Mouse (Mus musculus) Patski (cell line): Measurements from ENCODE around the gene Mab21l3. TPM values are rescaled to one million over a fixed set of nuclear protein-coding genes. Genes with fewer than 3 reads are reported as not detected.

Experiments used
- ATAC-seq: fragments of 100-300 bp; one replicate; pipeline ENCODE4 v1.8.0; 2021
- CTCF ChIA-PET: fragments of 350-600 bp; sonication (Branson Sonifier 250); formaldehyde crosslinking; loops from one replicate; lab custom pipeline; 2022; ENCODE audit warnings: inconsistent platforms; lab: Charles Lee
- POLR2A ChIA-PET: fragments of 350-600 bp; sonication (Branson Sonifier 250); formaldehyde crosslinking; loops from one replicate; lab custom pipeline; 2022; ENCODE audit warnings: antibody characterized with exemption, inconsistent platforms; lab: Charles Lee
- DNase-seq: peaks from one replicate; pipeline ENCODE4 v3.0.0-alpha.2; 2011; ENCODE audit warnings: low read depth, low spot score
- H3K27me3 ChIP-seq: fragments of 371-371 bp; one replicate; pipeline ENCODE4 v1.5.1; 2021
- CTCF ChIP-seq: fragments of 100-300 bp; IDR thresholded peaks from one replicate; pipeline ENCODE4 v1.5.1; 2021
- in situ Hi-C: fragments of 300-500 bp; cut with MboI; formaldehyde crosslinking; loops from 3 replicates; pipeline ENCODE4 v1.11.1; 2018; ENCODE audit warnings: low pct_unique_long_range_greater_than_20kb, mixed read lengths
- polyA plus RNA-seq: library from polyadenylated mRNA; unstranded; gene quantifications from one replicate; pipeline ENCODE4 v1.2.3, GENCODE M21; 2021

Gene Mab21l3
- polyA plus RNA-seq: 1.1 TPM

DNA sequence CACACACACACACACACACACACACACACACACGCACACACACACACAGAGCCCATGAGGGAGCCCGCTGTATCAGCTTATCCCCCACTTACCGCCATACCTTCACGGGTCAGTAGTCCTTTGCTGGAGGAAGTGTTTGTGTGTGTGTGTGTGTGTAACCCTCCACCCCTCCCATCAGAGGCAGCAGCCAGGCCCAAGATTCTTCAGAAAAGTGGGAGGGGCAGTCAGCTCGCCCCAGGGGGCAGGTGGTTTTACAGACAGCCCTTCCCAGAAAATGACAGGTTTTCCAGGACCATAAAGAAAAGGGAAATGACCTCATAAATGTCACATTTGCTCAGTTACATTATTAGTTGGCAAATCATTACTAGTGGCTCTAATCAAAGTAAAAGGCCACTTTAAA is at the start of gene Mab21l3:
Gene Mab21l3 (minus strand): TSS at position 144 of the 400 bp plus-strand sequence.
- in situ Hi-C loops: no loop called here
- H3K27me3 ChIP-seq: no peaks in the 10 kb centered on the region
- ChIA-PET CTCF (interaction anchor here (1.8 kb wide), 1 partner anchor 16 kb away, joined by 4 read pairs; no protein-coding TSS in a partner anchor), POLR2A (no interaction called here)
- no peak for ATAC-seq
- TF ChIP-seq CTCF: no peak
- no peak for DNase-seq

DNA sequence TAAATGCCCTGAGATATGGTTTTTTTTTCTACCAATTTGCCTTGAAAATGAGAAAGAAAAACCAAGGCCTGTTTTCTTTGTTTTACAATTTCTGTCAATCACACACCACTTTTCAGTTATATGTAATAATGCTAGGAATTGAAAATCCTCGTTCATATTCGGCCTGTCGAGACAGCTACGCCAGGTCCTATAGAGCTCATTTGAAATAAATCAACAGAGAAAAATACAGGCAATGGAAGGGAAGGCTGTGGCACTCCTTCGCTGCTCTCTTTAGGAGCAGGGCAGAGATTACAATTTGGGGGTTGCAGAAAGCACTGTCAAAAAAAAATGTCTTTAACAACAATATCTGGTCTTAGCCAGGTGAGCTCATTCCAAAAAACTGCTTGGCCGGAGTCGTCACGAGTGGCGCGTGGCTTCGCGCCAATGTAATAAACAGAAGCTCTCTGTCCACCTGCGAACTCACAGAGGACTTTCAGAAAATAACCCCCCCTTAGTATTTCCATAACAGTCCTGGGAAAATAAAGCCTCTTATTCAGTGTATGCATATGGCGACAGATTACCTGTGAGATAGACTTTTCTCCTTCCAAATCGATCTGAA is 48.7 kb upstream of the Mab21l3 start:
- CTCF ChIA-PET: interaction anchor here (1.2 to 1.9 kb wide), 6 partner anchors 15 to 345 kb away, joined by 3 to 5 read pairs (median 4); no protein-coding TSS in a partner anchor
- in situ Hi-C loops: no loop called here
- POLR2A ChIA-PET: no interaction called here
- TF ChIP-seq CTCF: no peak
- no peak for ATAC-seq
- no peak for DNase-seq
- H3K27me3 ChIP-seq: no peaks in the 10 kb centered on the region

DNA sequence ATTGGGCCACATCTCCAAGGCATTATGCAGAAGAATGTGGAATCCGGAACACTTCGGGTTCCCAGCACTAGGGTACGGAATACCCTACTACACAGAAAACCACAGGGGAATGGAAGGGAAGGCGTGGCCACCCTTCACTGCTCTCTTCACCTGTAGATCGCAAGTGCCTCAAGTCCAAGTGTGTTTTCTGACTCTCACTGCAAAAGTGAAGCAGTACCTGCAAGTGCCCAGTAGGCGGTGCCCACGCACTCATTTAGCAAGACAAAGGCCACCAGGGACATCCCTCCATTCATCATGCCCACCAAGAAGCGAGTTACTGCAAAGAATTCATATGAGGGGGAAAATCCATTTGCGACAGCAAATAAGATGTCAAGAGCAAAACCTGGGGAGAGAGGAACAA is 48.1 kb upstream of the Mab21l3 start:
- CTCF ChIA-PET: interaction anchor here (1.2 to 1.5 kb wide), 4 partner anchors 14 to 346 kb away, joined by 3 to 5 read pairs (median 4); no protein-coding TSS in a partner anchor
- no peak for ATAC-seq
- POLR2A ChIA-PET: no interaction called here
- no peak for DNase-seq
- no peaks in the 10 kb centered on the region for H3K27me3 ChIP-seq
- in situ Hi-C loops: no loop called here
- TF ChIP-seq CTCF: peak; percentile 99

DNA sequence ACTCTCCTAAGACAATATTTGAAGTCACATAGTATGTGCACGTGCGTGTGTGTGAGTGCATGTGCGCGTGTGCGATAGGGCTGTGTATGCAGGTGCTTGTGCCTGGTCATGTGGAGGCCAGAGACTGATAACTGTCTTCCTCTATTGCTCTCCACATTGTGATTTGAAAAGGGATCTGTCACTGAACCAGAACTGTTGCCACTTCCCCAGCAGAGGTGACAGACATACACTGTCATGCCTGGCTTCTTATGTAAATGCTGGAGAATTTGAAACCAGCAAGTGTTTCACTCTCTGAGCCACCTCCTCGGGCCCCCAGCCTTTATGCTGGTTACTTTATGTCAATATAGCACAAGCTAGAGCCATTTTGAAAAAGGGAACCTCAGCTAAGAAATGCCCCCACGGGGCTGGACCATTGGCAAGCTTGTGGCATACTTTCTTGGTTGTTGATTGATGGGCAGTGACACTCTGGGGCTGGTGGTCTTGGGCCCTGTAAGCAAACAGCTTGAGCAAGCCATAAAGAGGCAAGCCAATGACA is 46.7 kb upstream of the Mab21l3 start:
- DNase-seq (no peak), ATAC-seq (no peak)
- no peak for TF ChIP-seq CTCF
- H3K27me3 ChIP-seq: no peaks in the 10 kb centered on the region
- POLR2A ChIA-PET: interaction anchor here (0.8 kb wide), 1 partner anchor 9 kb away, joined by 4 read pairs; no protein-coding TSS in a partner anchor
- CTCF ChIA-PET: interaction anchor here (0.9 to 1.5 kb wide), 3 partner anchors 9 to 10 kb away, joined by 3 to 4 read pairs (median 4); no protein-coding TSS in a partner anchor
- in situ Hi-C loops: no loop called here

DNA sequence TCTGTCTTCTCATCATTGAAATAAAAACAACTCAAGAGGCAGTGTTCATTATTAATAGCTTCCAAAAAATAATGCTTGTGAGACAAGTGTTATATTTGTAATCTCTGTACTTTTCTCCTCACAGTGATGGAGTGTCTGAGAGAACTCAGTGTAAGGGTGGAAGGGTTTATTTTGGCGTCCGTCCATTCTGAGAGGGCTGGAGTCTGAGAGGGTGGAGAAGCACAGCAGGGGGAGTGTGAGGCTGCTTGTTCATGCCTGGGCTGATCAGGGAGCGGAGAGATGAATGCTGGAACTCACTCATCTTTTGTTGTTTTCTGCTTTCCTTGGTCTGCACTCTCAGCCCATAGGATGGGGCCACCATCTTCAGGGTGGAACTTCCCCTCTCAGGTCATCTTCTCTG is 36.8 kb upstream of the Mab21l3 start:
- H3K27me3 ChIP-seq: no peaks in the 10 kb centered on the region
- no peak for TF ChIP-seq CTCF
- peak; percentile 28 for DNase-seq
- ATAC-seq: no peak
- ChIA-PET CTCF (interaction anchor here (0.9 to 1.6 kb wide), 4 partner anchors 9 to 176 kb away, joined by 3 to 4 read pairs (median 3); no protein-coding TSS in a partner anchor), POLR2A (interaction anchor here (1.9 kb wide), 1 partner anchor 10 kb away, joined by 4 read pairs; no protein-coding TSS in a partner anchor)
- in situ Hi-C loops: loop anchor here (10.0 kb wide), 1 partner anchor 179 kb away; no protein-coding TSS in a partner anchor

DNA sequence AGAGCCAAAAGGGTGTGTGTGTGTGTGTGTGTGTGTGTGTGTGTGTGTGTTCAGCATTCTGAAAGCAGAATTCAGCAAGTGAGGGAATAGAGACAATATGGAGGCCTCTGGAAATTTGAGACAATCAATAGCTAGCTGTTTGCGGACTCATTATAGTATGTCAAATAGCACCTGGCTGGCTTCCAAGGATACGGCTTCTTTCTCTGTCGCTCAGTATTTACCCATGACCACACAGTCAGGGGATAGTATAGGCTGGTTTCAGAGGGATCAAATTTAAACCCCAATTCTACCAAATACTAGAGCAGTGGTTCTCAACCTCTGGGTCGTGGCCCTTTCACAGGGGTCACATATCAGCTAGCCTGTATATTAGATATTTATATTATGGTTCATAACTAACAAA is 36.3 kb upstream of the Mab21l3 start:
- ATAC-seq: no peak
- no peak for TF ChIP-seq CTCF
- ChIA-PET POLR2A (no interaction called here), CTCF (interaction anchor here (0.9 to 1.6 kb wide), 4 partner anchors 9 to 177 kb away, joined by 3 to 4 read pairs (median 3); no protein-coding TSS in a partner anchor)
- DNase-seq: no peak
- no peaks in the 10 kb centered on the region for H3K27me3 ChIP-seq
- in situ Hi-C loops: loop anchor here (10.0 kb wide), 1 partner anchor 180 kb away; no protein-coding TSS in a partner anchor

DNA sequence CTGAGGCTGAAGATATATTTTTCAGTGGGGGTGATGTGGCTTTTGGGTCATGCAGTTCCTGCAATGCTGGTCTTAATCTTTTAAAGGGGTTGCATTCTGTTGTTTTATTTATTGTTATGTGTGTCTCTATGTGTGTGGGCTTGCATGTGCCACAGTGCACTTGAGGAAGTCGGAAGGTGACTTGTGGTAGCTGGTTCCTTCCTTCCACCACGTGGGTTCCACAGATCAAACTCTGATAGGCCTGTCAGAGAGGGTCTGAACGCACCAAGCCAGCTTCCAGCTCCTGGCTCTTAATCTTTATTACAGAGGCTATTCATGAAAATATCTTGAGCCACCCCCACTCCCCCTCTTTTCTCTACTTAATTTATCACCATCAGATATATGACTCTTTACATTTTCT is 35.1 kb upstream of the Mab21l3 start:
- POLR2A ChIA-PET: interaction anchor here (0.5 to 0.6 kb wide), 2 partner anchors 139 to 455 kb away, joined by 3 to 4 read pairs; no protein-coding TSS in a partner anchor
- in situ Hi-C loops: loop anchor here (10.0 kb wide), 1 partner anchor 181 kb away; no protein-coding TSS in a partner anchor
- CTCF ChIA-PET: interaction anchor here (1.7 to 1.9 kb wide), 2 partner anchors 14 to 178 kb away, joined by 4 read pairs; no protein-coding TSS in a partner anchor
- no peak for TF ChIP-seq CTCF
- ATAC-seq (no peak), DNase-seq (no peak)
- H3K27me3 ChIP-seq: no peaks in the 10 kb centered on the region

DNA sequence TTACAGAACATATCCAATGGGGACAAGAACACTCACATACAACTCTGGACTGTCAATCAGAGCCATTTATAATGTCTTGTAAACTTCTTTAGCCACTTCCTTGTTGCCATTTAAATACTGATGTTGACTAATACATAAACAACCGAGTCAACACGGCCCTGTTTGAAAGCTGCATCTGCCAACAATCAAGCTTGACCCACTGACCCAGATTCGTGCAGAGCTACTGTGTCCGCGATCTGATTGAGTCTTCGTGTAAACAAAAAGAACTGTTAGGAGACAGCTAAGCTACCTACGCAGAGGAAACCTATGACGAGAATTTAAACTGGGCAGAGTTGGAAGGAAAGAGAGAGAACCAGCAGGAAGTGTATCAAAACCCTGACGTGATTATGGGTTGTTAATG is 33.0 kb upstream of the Mab21l3 start:
- no peak for TF ChIP-seq CTCF
- no peak for ATAC-seq
- no peaks in the 10 kb centered on the region for H3K27me3 ChIP-seq
- ChIA-PET CTCF (interaction anchor here (1.0 to 2.5 kb wide), 4 partner anchors 18 to 362 kb away, joined by 3 to 5 read pairs (median 4); no protein-coding TSS in a partner anchor), POLR2A (no interaction called here)
- no peak for DNase-seq
- in situ Hi-C loops: loop anchor here (10.0 kb wide), 1 partner anchor 183 kb away; no protein-coding TSS in a partner anchor

DNA sequence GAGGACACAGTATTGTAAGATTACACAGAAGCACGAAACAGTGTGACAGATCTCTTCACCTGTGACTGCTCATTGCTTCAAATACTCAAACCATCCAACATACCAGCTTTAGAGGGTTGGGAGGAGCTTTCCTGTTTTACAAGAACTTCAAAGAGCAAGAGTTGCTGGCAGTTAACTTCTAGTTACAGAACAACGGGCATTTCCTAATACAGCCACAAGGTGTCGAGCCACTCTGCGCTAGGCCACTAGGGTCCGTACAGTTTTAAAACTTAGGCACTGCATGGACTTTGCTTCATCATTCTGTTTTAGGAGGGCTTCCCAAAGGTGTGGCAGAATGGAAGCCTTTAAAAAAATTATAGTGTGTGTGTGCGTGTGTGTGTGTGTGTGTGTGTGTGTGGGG is 32.1 kb upstream of the Mab21l3 start:
- CTCF ChIA-PET: interaction anchor here (1.0 to 2.5 kb wide), 4 partner anchors 14 to 165 kb away, joined by 3 to 5 read pairs (median 3); no protein-coding TSS in a partner anchor
- in situ Hi-C loops: loop anchor here (10.0 kb wide), 1 partner anchor 184 kb away; no protein-coding TSS in a partner anchor
- H3K27me3 ChIP-seq: no peaks in the 10 kb centered on the region
- no peak for TF ChIP-seq CTCF
- no peak for ATAC-seq
- POLR2A ChIA-PET: no interaction called here
- no peak for DNase-seq

DNA sequence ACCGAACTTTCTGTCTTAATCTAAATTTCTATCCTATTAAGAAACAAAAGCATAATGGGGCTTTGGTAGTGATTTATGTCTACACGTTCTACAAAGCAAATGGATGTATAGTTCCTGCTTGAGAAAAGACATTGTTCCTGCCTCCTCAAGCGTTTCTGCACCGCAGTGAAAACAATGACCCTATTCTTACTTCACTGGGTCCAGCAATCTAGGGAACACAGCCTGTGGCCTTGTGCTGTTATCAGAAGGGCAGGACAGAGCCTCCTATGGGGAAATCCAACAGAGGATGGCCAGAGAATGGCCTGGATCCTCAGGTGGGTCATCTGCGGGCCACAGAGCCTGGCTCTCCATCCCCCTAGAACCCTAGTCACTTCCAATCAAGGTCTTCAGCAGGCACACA is 29.4 kb upstream of the Mab21l3 start:
- no peaks in the 10 kb centered on the region for H3K27me3 ChIP-seq
- ChIA-PET CTCF (interaction anchor here (1.1 kb wide), 1 partner anchor 21 kb away, joined by 3 read pairs; no protein-coding TSS in a partner anchor), POLR2A (no interaction called here)
- DNase-seq (no peak), ATAC-seq (no peak)
- in situ Hi-C loops: no loop called here
- TF ChIP-seq CTCF: no peak
